Mouse (Mus musculus): ENCODE data around the gene Cdk9.

- TF ChIP-seq CTCF (IDR thresholded peaks at IDR 0.05; ENCODE audit: extremely low read depth, insufficient read depth, low read length) (no peak), POLR2A (IDR thresholded peaks at IDR 0.05; ENCODE audit: extremely low read depth, insufficient read depth, low read length) (no peak)
Measured at GRCm38 (mm10) chr2:32692496-32692895, 20.4 kb downstream of the Cdk9 start.

Data from cortical plate, adult 2 months (tissue).